ENCODE assay signal across 10 mouse cellular contexts in genomic region chr13:100854174-100854573, GRCm38 (mm10). TPM values are rescaled to one million over a fixed set of nuclear protein-coding genes. Genes with fewer than 3 reads are reported as not detected.
DNase-seq lines count a peak whose midpoint lies in the region; ATAC-seq and TF ChIP-seq lines count a peak whose summit lies in the region.
"Had no signal": no experiment of that assay in that cellular context is flagged by ENCODE, and none has a peak within 500 bp of the region (broad histone marks: within the 10 kb centered on the region; RNA-seq: fewer than 3 reads in every experiment).

No protein-coding gene starts in this region.

- H3K27me3 ChIP-seq in hindbrain, postnatal 0 days (ENCODE audit: insufficient read depth, low read length): no peaks in the 10 kb centered on the region
- H3K27me3 ChIP-seq in hindbrain, embryonic 16.5 days (replicated peaks; ENCODE audit: control insufficient read depth, insufficient read depth, low read length): no peaks in the 10 kb centered on the region
- no peaks in the 10 kb centered on the region for H3K27me3 ChIP-seq in lung, postnatal 0 days (replicated peaks; ENCODE audit: insufficient read depth, low read length)
- no peaks in the 10 kb centered on the region for H3K27me3 ChIP-seq in midbrain, embryonic 13.5 days
- H3K27me3 ChIP-seq: embryonic facial prominence, embryonic 15.5 days; limb, embryonic 15.5 days had no signal

- no peak overlapping the region for H3K27ac ChIP-seq in hindbrain, postnatal 0 days
- no peak overlapping the region for H3K27ac ChIP-seq in hindbrain, embryonic 16.5 days (ENCODE audit: low read depth, low read length)
- H3K27ac ChIP-seq in lung, postnatal 0 days (ENCODE audit: low read length): no peak overlapping the region
- no peak overlapping the region for H3K27ac ChIP-seq in midbrain, embryonic 13.5 days
- H3K27ac ChIP-seq: embryonic facial prominence, embryonic 15.5 days; limb, embryonic 15.5 days had no signal

- no peak for TF ChIP-seq EP300 in lung, postnatal 0 days (IDR thresholded peaks at IDR 0.05)

- ATAC-seq in hindbrain, postnatal 0 days: no peak
- no peak for ATAC-seq in hindbrain, embryonic 16.5 days
- peak; percentile 86 for ATAC-seq in erythroblast, adult 5-6 weeks (replicated peaks; ENCODE audit: low FRiP score, poor library complexity, severe bottlenecking)
- ATAC-seq in lung, postnatal 0 days: no peak; the same call in 1 of the 2 replicates
- no peak for ATAC-seq in midbrain, embryonic 13.5 days

- DNase-seq in hindbrain, postnatal 0 days (ENCODE audit: low spot score): peak; percentile 70
- DNase-seq in CD4-positive helper T cell, adult 2 months (ENCODE audit: low read depth, low spot score): peak; percentile 53
- DNase-seq in MEL-GATA-1-ER (ENCODE audit: extremely low read depth, low read depth): peak; percentile 64
- DNase-seq in lung, postnatal 0 days (ENCODE audit: low spot score): peak; percentile 78
- no peak for DNase-seq in testis, postnatal 14 days (ENCODE audit: low spot score)

- TF ChIP-seq CTCF in hindbrain, postnatal 0 days (IDR thresholded peaks at IDR 0.05; ENCODE audit: low read depth): peak; percentile 65
- TF ChIP-seq CTCF in lung, postnatal 0 days (IDR thresholded peaks at IDR 0.05): peak; percentile 67

- H3K4me1 ChIP-seq in hindbrain, postnatal 0 days (ENCODE audit: insufficient read depth, low read length): no peaks in the 10 kb centered on the region
- H3K4me1 ChIP-seq in hindbrain, embryonic 16.5 days (ENCODE audit: control insufficient read depth, insufficient read depth, low read depth, low read length): no peaks in the 10 kb centered on the region
- no peaks in the 10 kb centered on the region for H3K4me1 ChIP-seq in lung, postnatal 0 days (ENCODE audit: insufficient read depth, low read depth, low read length)
- H3K4me1 ChIP-seq in midbrain, embryonic 13.5 days (replicated peaks): no peaks in the 10 kb centered on the region
- H3K4me1 ChIP-seq: embryonic facial prominence, embryonic 15.5 days; limb, embryonic 15.5 days had no signal

- no peak overlapping the region for H3K4me2 ChIP-seq in hindbrain, postnatal 0 days (ENCODE audit: low read depth, low read length)
- H3K4me2 ChIP-seq in hindbrain, embryonic 16.5 days (ENCODE audit: low read length): no peak overlapping the region
- no peak overlapping the region for H3K4me2 ChIP-seq in lung, postnatal 0 days (replicated peaks; ENCODE audit: low read depth, low read length)
- no peak overlapping the region for H3K4me2 ChIP-seq in midbrain, embryonic 13.5 days (replicated peaks)
- H3K4me2 ChIP-seq: embryonic facial prominence, embryonic 15.5 days; limb, embryonic 15.5 days had no signal

- no peaks in the 10 kb centered on the region for H3K9me3 ChIP-seq in hindbrain, postnatal 0 days (ENCODE audit: low read length)
- no peaks in the 10 kb centered on the region for H3K9me3 ChIP-seq in hindbrain, embryonic 16.5 days (ENCODE audit: control insufficient read depth, low read length)
- no peaks in the 10 kb centered on the region for H3K9me3 ChIP-seq in lung, postnatal 0 days (ENCODE audit: low read length)
- H3K9me3 ChIP-seq in midbrain, embryonic 13.5 days: no peaks in the 10 kb centered on the region
- H3K9me3 ChIP-seq: embryonic facial prominence, embryonic 15.5 days; limb, embryonic 15.5 days had no signal

- H3K9ac ChIP-seq in hindbrain, postnatal 0 days (replicated peaks; ENCODE audit: low read length): no peak overlapping the region
- H3K9ac ChIP-seq in hindbrain, embryonic 16.5 days (ENCODE audit: low read depth, low read length): no peak overlapping the region
- H3K9ac ChIP-seq in lung, postnatal 0 days (replicated peaks; ENCODE audit: low read depth): no peak overlapping the region
- H3K9ac ChIP-seq in midbrain, embryonic 13.5 days (replicated peaks): no peak overlapping the region
- H3K9ac ChIP-seq: embryonic facial prominence, embryonic 15.5 days; limb, embryonic 15.5 days had no signal

- no peaks in the 10 kb centered on the region for H3K36me3 ChIP-seq in hindbrain, postnatal 0 days (ENCODE audit: insufficient read depth, low read length)
- H3K36me3 ChIP-seq in hindbrain, embryonic 16.5 days (ENCODE audit: control insufficient read depth, insufficient read depth, low read length): no peaks in the 10 kb centered on the region
- no peaks in the 10 kb centered on the region for H3K36me3 ChIP-seq in lung, postnatal 0 days (ENCODE audit: insufficient read depth, low read length)
- H3K36me3 ChIP-seq in midbrain, embryonic 13.5 days: no peaks in the 10 kb centered on the region
- H3K36me3 ChIP-seq: embryonic facial prominence, embryonic 15.5 days; limb, embryonic 15.5 days had no signal

- no peak overlapping the region for H3K4me3 ChIP-seq in hindbrain, postnatal 0 days (ENCODE audit: low read length)
- no peak overlapping the region for H3K4me3 ChIP-seq in hindbrain, embryonic 16.5 days (ENCODE audit: low read length)
- no peak overlapping the region for H3K4me3 ChIP-seq in lung, postnatal 0 days (ENCODE audit: low read depth, low read length)
- no peak overlapping the region for H3K4me3 ChIP-seq in midbrain, embryonic 13.5 days (replicated peaks)
- H3K4me3 ChIP-seq: embryonic facial prominence, embryonic 15.5 days; limb, embryonic 15.5 days had no signal

- WGBS in hindbrain, postnatal 0 days: 58% methylated on average over 4 of the region's 4 CpGs
- WGBS in hindbrain, embryonic 16.5 days: 53% methylated on average over 4 of the region's 4 CpGs
- 41% methylated on average over 4 of the region's 4 CpGs for WGBS in lung, postnatal 0 days
- WGBS in midbrain, embryonic 13.5 days: 57% methylated on average over 4 of the region's 4 CpGs

RNA-seq across cellular contexts. Expression of gene Slc30a5, which starts 20.9 kb away (rescaled TPM):
- total RNA-seq in hindbrain, postnatal 0 days (2014; rRNA removed): 41.3 and 41.7 TPM in 2 replicates
- polyA plus RNA-seq in hindbrain, postnatal 0 days (2015; fragmentation: Nextera tagmentation; extraction: Ambion mirVana): 24.4 and 26.3 TPM in 2 replicates
- 30.8 and 31.4 TPM in 2 replicates for polyA plus RNA-seq in hindbrain, embryonic 16.5 days (2015; fragmentation: Nextera tagmentation; extraction: Ambion mirVana)
- total RNA-seq in erythroblast, adult 5-6 weeks (2015; ENCODE audit: low replicate concordance): 22.8 and 38.6 TPM in 2 replicates
- total RNA-seq in erythroblast, adult 5-6 weeks (2017; ENCODE audit: low replicate concordance): 16.2 and 17.9 TPM in 2 replicates
- 30.8 and 31.1 TPM in 2 replicates for polyA plus RNA-seq in lung, postnatal 0 days (2015; fragmentation: Nextera tagmentation; extraction: Ambion mirVana)
- 30.3 and 32.5 TPM in 2 replicates for polyA plus RNA-seq in midbrain, embryonic 13.5 days (2015; fragmentation: Nextera tagmentation; extraction: Ambion mirVana)
